Mouse (Mus musculus): ENCODE results near the gene Gins2. TPM values are rescaled to one million over a fixed set of nuclear protein-coding genes. Genes with fewer than 3 reads are reported as not detected.

Gene Gins2
- polyA plus RNA-seq, 1 experiment = not detected

DNA sequence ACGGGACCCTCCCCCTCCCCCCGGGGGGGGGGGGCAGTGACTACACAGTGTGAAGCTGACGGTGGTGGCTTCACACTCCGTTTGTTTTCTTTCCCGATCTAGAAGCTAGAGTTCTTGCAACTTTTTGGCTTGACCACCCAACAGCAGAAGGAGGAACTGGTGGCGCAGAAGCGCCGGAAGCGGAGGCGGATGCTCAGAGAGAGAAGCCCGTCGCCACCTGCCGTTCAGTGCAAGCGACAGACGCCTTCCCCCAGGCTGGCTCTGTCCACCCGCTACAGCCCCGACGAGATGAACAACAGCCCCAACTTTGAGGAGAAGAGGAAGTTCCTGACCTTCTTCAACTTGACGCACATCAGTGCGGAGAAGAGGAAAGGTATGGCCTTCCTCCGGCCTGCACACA is 16.6 kb downstream of the Gins2 start:
- Histone ChIP-seq H3K4me3 (ENCODE audit: insufficient read depth, low read depth, low read length) (no peak overlapping the region), H3K4me1 (ENCODE audit: control insufficient read depth, insufficient read depth, low read length) (peaks cover 21% of the 10 kb centered on the region), H3K27ac (ENCODE audit: insufficient read depth, low read depth, low read length) (no peak overlapping the region)
- WGBS = 70% methylated on average over 21 of the region's 21 CpGs
- TF ChIP-seq POLR2A (IDR thresholded peaks at IDR 0.05; ENCODE audit: insufficient read depth, low read depth, low read length) (no peak), CTCF (IDR thresholded peaks at IDR 0.05; ENCODE audit: insufficient read depth, low read depth, low read length) (no peak)

DNA sequence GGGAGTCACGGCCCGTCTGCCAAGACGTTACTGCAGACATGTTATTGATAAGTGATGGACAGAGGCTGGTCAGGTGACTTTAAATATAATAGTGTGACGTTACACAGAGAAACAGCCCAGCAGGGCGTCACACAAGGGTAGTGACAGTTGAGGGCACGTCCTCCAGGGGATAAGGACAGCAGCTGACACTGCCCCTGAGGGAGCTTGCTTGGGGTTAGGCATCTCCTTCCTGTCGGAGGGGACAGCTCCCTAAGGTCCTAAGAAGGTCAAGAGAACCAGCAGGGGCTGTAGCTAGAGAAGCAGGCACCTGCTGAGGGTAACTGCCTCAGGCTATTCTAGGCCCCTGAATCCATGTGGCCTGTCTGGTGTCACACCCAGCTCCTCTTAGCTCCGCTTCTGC is 17.5 kb downstream of the Gins2 start:
- H3K4me1 ChIP-seq (ENCODE audit: control insufficient read depth, insufficient read depth, low read length) = peaks cover 21% of the 10 kb centered on the region
- H3K27ac ChIP-seq (ENCODE audit: insufficient read depth, low read depth, low read length) = no peak overlapping the region
- TF ChIP-seq POLR2A (IDR thresholded peaks at IDR 0.05; ENCODE audit: insufficient read depth, low read depth, low read length) = no peak
- no peak for TF ChIP-seq CTCF (IDR thresholded peaks at IDR 0.05; ENCODE audit: insufficient read depth, low read depth, low read length)
- 86% methylated on average over 8 of the region's 8 CpGs for WGBS
- H3K4me3 ChIP-seq (ENCODE audit: insufficient read depth, low read depth, low read length) = no peak overlapping the region

DNA sequence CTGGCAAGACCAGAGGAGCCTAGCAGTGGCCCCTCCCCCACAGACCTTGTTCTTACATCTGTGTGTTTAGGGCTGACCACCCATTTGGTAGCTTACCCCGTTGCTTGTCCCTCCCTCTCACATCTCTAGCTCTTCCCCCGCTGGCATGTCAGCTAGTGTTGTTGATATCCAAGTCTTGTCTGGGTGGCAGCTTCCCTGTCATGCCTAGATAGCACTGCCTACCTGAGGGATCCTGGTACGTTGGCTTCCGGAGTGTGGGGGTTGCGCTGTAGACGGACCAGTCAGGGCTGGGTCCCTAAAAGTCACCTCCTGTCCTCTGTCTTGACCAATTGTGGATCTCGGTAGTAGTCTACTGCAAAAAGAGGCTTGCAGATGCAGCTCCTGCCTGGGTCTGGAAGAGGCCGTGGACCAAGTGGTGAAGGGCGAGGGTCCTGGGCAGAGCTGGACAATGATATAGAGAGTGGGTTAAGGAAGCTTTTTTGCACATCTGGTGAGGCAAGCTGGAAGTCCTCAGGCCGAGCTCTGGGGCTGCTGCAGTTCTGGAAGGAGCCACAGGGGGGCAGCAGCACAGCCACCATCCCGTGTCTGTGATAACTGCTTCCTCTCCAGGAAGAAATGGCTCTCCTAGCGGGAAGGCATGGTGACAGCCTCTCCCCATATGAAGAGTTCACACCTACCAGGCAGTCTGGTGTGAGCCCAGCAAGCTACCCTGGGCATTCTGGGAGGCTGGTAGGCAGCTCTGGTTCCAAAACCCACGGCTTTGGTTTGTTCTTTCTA is 19.0 kb downstream of the Gins2 start:
- peaks cover 30% of the 10 kb centered on the region for H3K4me1 ChIP-seq (ENCODE audit: control insufficient read depth, insufficient read depth, low read length)
- TF ChIP-seq CTCF (IDR thresholded peaks at IDR 0.05; ENCODE audit: insufficient read depth, low read depth, low read length) = peak; percentile 87
- no peak for TF ChIP-seq POLR2A (IDR thresholded peaks at IDR 0.05; ENCODE audit: insufficient read depth, low read depth, low read length)
- no peak overlapping the region for H3K4me3 ChIP-seq (ENCODE audit: insufficient read depth, low read depth, low read length)
- H3K27ac ChIP-seq (ENCODE audit: insufficient read depth, low read depth, low read length) = no peak overlapping the region
- WGBS = 52% methylated on average over 13 of the region's 13 CpGs

DNA sequence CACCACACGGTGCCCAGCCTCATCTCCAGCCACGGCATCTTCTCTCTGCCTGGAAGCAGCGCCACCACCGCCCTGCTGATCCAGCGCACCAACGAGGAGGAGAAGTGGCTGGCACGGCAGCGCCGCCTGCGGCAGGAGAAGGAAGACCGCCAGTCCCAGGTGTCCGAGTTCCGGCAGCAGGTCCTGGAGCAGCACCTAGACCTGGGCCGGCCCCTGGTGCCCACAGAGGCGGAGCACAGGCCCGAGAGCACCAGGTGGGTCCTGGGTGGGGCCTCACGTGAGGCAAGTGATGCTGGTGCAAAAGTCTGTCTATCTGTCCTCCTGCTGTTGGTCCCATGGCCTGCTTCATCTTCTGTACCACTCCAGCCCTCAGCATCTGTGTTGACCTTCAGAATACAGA is 20.0 kb downstream of the Gins2 start:
- H3K27ac ChIP-seq (ENCODE audit: insufficient read depth, low read depth, low read length) = no peak overlapping the region
- no peak overlapping the region for H3K4me3 ChIP-seq (ENCODE audit: insufficient read depth, low read depth, low read length)
- 86% methylated on average over 17 of the region's 17 CpGs for WGBS
- peaks cover 39% of the 10 kb centered on the region for H3K4me1 ChIP-seq (ENCODE audit: control insufficient read depth, insufficient read depth, low read length)
- TF ChIP-seq POLR2A (IDR thresholded peaks at IDR 0.05; ENCODE audit: insufficient read depth, low read depth, low read length) = no peak
- TF ChIP-seq CTCF (IDR thresholded peaks at IDR 0.05; ENCODE audit: insufficient read depth, low read depth, low read length) = no peak

DNA sequence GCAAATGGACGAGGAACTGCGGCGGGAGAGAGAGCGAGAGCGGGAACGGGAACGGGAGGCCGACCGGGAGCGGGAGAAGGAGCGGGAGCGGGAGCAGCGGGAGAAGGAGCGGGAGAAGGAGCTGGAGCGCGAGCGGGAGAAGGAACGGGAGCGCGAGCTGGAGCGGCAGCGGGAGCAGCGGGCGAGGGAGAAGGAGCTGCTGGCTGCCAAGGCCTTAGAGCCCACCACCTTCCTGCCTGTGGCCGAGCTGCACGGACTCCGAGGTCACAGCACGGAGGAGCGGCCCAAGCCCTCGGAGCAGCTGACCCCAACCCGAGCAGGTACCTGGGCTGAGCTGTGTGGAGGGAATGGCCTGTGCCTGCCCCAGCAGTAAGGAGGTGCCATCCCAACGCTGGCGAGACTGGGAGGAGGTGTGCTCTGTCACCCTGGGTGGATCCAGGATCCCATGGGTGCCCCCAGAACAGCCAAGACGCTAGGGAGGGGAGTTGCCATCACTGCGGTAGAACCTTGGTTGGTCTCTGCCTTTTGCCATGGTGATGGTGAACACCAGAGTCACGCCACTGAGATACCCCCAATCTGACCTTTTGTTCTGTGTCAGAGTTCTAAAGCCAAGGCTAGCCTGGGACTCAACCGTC is 20.8 kb downstream of the Gins2 start:
- Histone ChIP-seq H3K4me3 (ENCODE audit: insufficient read depth, low read depth, low read length) (no peak overlapping the region), H3K4me1 (ENCODE audit: control insufficient read depth, insufficient read depth, low read length) (peaks cover 47% of the 10 kb centered on the region), H3K27ac (ENCODE audit: insufficient read depth, low read depth, low read length) (no peak overlapping the region)
- TF ChIP-seq POLR2A (IDR thresholded peaks at IDR 0.05; ENCODE audit: insufficient read depth, low read depth, low read length) (no peak), CTCF (IDR thresholded peaks at IDR 0.05; ENCODE audit: insufficient read depth, low read depth, low read length) (no peak)
- WGBS = 96% methylated on average over 37 of the region's 37 CpGs

DNA sequence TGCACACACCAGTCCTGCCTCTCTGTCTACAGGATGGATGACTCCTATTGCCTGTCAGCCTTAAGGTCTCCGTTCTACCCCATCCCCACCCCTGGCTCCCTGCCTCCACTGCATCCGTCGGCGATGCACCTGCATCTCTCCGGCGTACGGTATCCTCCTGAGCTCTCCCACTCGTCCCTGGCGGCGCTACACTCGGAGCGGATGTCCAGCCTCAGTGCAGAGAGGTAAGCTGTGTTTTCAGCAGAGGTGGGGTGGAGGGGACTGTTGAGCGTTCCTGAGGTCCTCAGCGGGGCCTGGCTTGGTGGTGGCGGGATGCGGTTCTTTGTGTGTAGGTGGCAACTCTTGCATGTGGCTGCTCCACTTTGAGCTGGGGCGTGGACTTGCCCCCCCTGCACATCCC is 21.4 kb downstream of the Gins2 start:
- WGBS = 97% methylated on average over 17 of the region's 17 CpGs
- Histone ChIP-seq H3K27ac (ENCODE audit: insufficient read depth, low read depth, low read length) (no peak overlapping the region), H3K4me1 (ENCODE audit: control insufficient read depth, insufficient read depth, low read length) (peaks cover 53% of the 10 kb centered on the region), H3K4me3 (ENCODE audit: insufficient read depth, low read depth, low read length) (no peak overlapping the region)
- no peak for TF ChIP-seq POLR2A (IDR thresholded peaks at IDR 0.05; ENCODE audit: insufficient read depth, low read depth, low read length)
- TF ChIP-seq CTCF (IDR thresholded peaks at IDR 0.05; ENCODE audit: insufficient read depth, low read depth, low read length) = no peak

DNA sequence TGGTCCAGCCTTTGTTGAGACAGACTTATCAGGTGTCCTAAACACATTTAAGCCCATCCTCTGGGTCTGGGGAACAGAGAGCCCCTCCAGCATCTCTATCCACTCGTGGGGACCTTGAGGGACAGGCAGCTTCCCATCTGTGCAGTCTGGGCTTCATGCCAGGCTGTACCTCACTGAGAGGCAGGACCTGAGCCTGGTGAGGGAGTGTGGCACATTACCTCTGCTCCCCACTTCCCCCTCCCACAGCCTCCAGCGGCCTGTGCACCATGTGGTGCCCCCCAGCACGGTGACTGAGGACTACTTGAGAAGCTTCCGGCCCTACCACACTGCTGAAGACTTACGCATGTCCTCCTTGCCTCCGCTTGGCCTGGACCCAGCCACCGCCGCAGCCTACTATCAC is 22.4 kb downstream of the Gins2 start:
- no peak overlapping the region for H3K4me3 ChIP-seq (ENCODE audit: insufficient read depth, low read depth, low read length)
- WGBS = 72% methylated on average over 8 of the region's 8 CpGs
- peaks cover 60% of the 10 kb centered on the region for H3K4me1 ChIP-seq (ENCODE audit: control insufficient read depth, insufficient read depth, low read length)
- H3K27ac ChIP-seq (ENCODE audit: insufficient read depth, low read depth, low read length) = no peak overlapping the region
- TF ChIP-seq POLR2A (IDR thresholded peaks at IDR 0.05; ENCODE audit: insufficient read depth, low read depth, low read length) (no peak), CTCF (IDR thresholded peaks at IDR 0.05; ENCODE audit: insufficient read depth, low read depth, low read length) (no peak)

DNA sequence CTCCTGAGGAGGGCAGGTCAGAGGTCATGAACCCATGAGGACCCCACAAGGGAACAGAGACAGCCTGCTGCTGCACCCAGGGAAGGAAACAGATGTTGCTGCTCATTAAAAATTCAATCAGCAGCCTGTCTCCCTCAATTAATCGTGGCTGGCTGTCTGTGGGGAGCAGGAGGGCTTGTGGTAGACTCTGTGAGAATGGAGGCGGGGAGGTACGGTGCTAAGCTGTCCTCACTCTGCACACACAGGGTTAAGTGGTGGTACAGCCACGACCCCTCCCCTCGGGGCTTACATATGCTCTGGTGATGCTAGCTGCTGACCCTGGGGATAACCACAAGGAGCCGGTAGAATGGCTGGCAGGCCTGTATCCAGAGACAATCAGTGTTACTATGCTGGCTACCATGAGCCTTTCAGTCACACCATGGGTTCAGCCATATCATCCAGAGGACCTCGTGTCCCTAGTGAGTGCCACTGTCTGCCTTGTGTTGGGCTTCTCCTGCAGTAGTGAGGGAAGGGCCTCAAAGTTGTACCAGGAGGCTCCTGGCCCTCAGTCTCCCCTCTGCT is 23.9 kb downstream of the Gins2 start:
- Histone ChIP-seq H3K27ac (ENCODE audit: insufficient read depth, low read depth, low read length) (peak overlapping the region; percentile 34), H3K4me3 (ENCODE audit: insufficient read depth, low read depth, low read length) (no peak overlapping the region), H3K4me1 (ENCODE audit: control insufficient read depth, insufficient read depth, low read length) (peaks cover 71% of the 10 kb centered on the region)
- TF ChIP-seq CTCF (IDR thresholded peaks at IDR 0.05; ENCODE audit: insufficient read depth, low read depth, low read length) (no peak), POLR2A (IDR thresholded peaks at IDR 0.05; ENCODE audit: insufficient read depth, low read depth, low read length) (no peak)
- 32% methylated on average over 7 of the region's 7 CpGs for WGBS

All from olfactory bulb, adult 2 months (tissue).